Mouse (Mus musculus) forebrain, embryonic 16.5 days (tissue): ENCODE measurements around the gene Exosc8. TPM values are rescaled to one million over a fixed set of nuclear protein-coding genes. Genes with fewer than 3 reads are reported as not detected.

Experiments
- ATAC-seq: fragments of 200-750 bp; cut with Nextera tagmentation; 2 replicates; pipeline ENCODE4 v1.8.0; 2017; ENCODE audit warnings: mild to moderate bottlenecking, moderate library complexity
- H3K27ac ChIP-seq: fragments of 300-500 bp; sonication (generic); 2 replicates; pipeline ENCODE4 v1.5.1; 2014; ENCODE audit warnings: low read length, control low read depth
- H3K27me3 ChIP-seq: fragments of 300-500 bp; sonication (generic); replicated peaks from 2 replicates; pipeline ENCODE4 v1.6.1; 2014; ENCODE audit warnings: low read length; ENCODE audit not compliant: control insufficient read depth, insufficient read depth
- H3K36me3 ChIP-seq: fragments of 300-500 bp; sonication (generic); 2 replicates; pipeline ENCODE4 v1.6.1; 2014; ENCODE audit not compliant: control insufficient read depth, insufficient read depth
- H3K4me1 ChIP-seq: fragments of 300-500 bp; sonication (generic); replicated peaks from 2 replicates; pipeline ENCODE4 v1.6.1; 2014; ENCODE audit warnings: low read length; ENCODE audit not compliant: control insufficient read depth, insufficient read depth
- H3K4me2 ChIP-seq: fragments of 300-500 bp; sonication (generic); 2 replicates; pipeline ENCODE4 v1.6.1; 2014; ENCODE audit warnings: mild to moderate bottlenecking, low read length, control low read depth
- H3K4me3 ChIP-seq: fragments of 300-500 bp; sonication (generic); replicated peaks from 2 replicates; pipeline ENCODE4 v1.5.1; 2014; ENCODE audit warnings: mild to moderate bottlenecking, low read length, control low read depth
- H3K9ac ChIP-seq: fragments of 300-500 bp; sonication (generic); replicated peaks from 2 replicates; pipeline ENCODE4 v1.6.1; 2014; ENCODE audit warnings: low read depth, low read length, control low read depth
- H3K9me3 ChIP-seq: fragments of 300-500 bp; sonication (generic); 2 replicates; pipeline ENCODE4 v1.6.1; 2016; ENCODE audit warnings: low read length; ENCODE audit not compliant: control insufficient read depth
- WGBS: fragments of 180-500 bp; shearing (Covaris S2); extraction: QIAGEN DNeasy Blood & Tissue Kit; methylation state at CpG from one replicate; pipeline ENCODE4 v1.1.7; 2014; 5-methylcytosine and 5-hydroxymethylcytosine counted together
- polyA plus RNA-seq: library from polyadenylated mRNA; unstranded; fragments of >200 nt; fragmentation: Nextera tagmentation; extraction: Ambion mirVana; gene quantifications from 2 replicates; pipeline ENCODE4 v1.2.1, GENCODE M21; 2015

The Exosc8 gene
- polyA plus RNA-seq, 1 experiment from 2014 or later, result 94.4 TPM

DNA sequence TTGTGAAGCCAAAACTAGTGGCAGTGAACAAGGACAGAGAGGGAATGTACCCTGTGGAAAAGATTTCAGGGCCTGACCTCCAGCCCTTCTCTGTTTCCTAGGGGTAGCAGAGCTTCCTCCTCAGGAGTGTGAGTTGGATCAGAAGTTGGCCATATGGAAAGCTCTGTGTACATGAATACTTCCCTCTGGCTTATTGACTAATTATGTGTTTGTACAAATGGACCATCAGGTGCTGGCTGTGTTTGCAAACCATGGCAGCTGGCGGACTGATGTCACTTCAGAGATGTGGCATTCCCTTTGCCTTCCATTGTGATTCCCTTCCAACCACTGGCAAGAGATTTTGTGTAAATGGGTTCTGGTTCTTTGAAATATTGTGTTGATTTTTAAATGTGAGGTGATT, 26.1 kb upstream of the Exosc8 start:
- Histone ChIP-seq H3K36me3 (no peaks in the 10 kb centered on the region), H3K27ac (no peak overlapping the region), H3K27me3 (peaks cover 3% of the 10 kb centered on the region; the same call in 1 of the 2 replicates), H3K9ac (no peak overlapping the region), H3K4me2 (no peak overlapping the region), H3K9me3 (no peaks in the 10 kb centered on the region), H3K4me1 (peaks cover 3% of the 10 kb centered on the region), H3K4me3 (no peak overlapping the region)
- 71% methylated on average over 1 of the region's 1 CpGs for WGBS
- no peak for ATAC-seq

- Histone ChIP-seq H3K9ac (no peak overlapping the region), H3K4me2 (no peak overlapping the region), H3K27me3 (peaks cover 3% of the 10 kb centered on the region; the same call in 1 of the 2 replicates), H3K9me3 (no peaks in the 10 kb centered on the region), H3K4me3 (no peak overlapping the region), H3K4me1 (peaks cover 10% of the 10 kb centered on the region), H3K36me3 (no peaks in the 10 kb centered on the region), H3K27ac (no peak overlapping the region)
- no peak for ATAC-seq
- WGBS, result 76% methylated on average over 15 of the region's 15 CpGs
These were observed 25.3 kb upstream of the Exosc8 start for GRCm38 (mm10) chr3:54760321-54761115.

DNA sequence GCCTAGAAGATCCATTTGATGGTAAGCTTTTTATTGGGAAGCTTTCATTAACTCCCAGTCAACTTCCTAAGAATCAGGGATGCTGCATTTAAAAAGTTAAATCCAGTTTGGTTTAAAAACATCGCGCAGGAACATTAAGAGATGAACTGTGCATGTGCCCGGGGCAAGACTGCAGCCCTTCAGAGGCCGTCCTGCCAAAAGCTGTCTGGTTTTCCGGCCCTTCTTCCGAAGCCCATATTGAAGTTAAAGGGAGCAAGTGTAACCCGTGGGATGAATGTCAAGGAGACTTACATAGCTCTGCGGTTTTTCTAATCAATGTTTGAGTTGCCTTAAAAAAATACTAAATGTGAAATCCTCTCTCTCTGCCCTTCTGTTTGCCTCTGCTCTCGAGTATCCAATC, 24.0 kb upstream of the Exosc8 start:
- H3K4me2 ChIP-seq, result no peak overlapping the region

DNA sequence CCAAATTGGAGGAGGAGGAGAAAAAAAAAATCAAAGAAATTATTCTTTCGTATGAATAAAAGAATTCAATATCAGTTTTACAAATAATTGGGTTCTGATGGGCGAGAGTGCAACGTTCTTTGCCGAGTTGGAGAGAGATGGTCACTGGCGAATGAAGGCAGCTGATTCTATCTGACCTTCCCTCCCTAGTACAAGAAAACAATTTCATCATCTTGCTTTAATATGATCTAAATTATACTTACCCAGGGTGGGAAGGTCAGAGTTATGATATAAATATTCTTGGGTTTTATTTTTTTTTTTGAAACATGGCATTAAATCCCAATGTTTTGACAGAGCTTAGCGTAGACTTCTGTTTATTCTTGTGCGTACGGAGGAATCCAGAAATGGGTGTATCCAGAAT, 22.3 kb upstream of the Exosc8 start:
- no peak overlapping the region for H3K9ac ChIP-seq
- no peak for ATAC-seq

More for the DNA sequence above, 24.0 kb upstream of the Exosc8 start:
- WGBS, result 83% methylated on average over 9 of the region's 9 CpGs
- Histone ChIP-seq H3K9ac (no peak overlapping the region), H3K4me1 (peaks cover 14% of the 10 kb centered on the region), H3K4me3 (no peak overlapping the region), H3K27ac (no peak overlapping the region), H3K27me3 (peaks cover 6% of the 10 kb centered on the region; the same call in 1 of the 2 replicates), H3K36me3 (no peaks in the 10 kb centered on the region), H3K9me3 (no peaks in the 10 kb centered on the region)
- no peak for ATAC-seq

DNA sequence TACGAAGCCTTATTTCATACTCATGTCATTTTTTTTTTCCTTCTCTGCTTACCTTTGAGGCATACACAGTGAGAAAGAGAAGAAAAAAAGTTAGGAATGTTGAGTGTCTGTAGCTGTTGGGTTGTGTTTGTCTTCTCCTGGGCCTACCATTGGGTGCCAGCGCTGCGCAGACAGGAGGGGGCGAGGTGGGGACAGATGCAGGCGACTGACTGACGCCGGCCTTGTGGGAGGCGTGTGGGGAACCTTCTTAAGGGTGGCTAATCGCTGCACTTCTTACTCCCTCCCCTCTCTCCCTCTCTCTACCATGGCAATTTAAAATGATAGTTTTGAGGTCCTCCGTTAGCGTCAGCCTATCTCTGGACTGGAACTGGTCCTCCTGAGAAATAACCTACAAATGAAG, 20.9 kb upstream of the Exosc8 start:
- Histone ChIP-seq H3K27ac (no peak overlapping the region), H3K9ac (peak overlapping the region; percentile 68; the same call in 1 of the 2 replicates), H3K4me3 (peak overlapping the region; percentile 59), H3K27me3 (peaks cover 6% of the 10 kb centered on the region; the same call in 1 of the 2 replicates), H3K36me3 (no peaks in the 10 kb centered on the region), H3K9me3 (no peaks in the 10 kb centered on the region), H3K4me2 (peak overlapping the region; percentile 100), H3K4me1 (peaks cover 14% of the 10 kb centered on the region)
- under 1% methylated on average over 11 of the region's 11 CpGs for WGBS
- ATAC-seq, result peak; percentile 59

More for the DNA sequence above, 22.3 kb upstream of the Exosc8 start:
- Histone ChIP-seq H3K9me3 (no peaks in the 10 kb centered on the region), H3K4me1 (peaks cover 14% of the 10 kb centered on the region), H3K27me3 (peaks cover 6% of the 10 kb centered on the region; the same call in 1 of the 2 replicates), H3K36me3 (no peaks in the 10 kb centered on the region), H3K4me2 (no peak overlapping the region), H3K4me3 (no peak overlapping the region), H3K27ac (no peak overlapping the region)
- 85% methylated on average over 8 of the region's 8 CpGs for WGBS

DNA sequence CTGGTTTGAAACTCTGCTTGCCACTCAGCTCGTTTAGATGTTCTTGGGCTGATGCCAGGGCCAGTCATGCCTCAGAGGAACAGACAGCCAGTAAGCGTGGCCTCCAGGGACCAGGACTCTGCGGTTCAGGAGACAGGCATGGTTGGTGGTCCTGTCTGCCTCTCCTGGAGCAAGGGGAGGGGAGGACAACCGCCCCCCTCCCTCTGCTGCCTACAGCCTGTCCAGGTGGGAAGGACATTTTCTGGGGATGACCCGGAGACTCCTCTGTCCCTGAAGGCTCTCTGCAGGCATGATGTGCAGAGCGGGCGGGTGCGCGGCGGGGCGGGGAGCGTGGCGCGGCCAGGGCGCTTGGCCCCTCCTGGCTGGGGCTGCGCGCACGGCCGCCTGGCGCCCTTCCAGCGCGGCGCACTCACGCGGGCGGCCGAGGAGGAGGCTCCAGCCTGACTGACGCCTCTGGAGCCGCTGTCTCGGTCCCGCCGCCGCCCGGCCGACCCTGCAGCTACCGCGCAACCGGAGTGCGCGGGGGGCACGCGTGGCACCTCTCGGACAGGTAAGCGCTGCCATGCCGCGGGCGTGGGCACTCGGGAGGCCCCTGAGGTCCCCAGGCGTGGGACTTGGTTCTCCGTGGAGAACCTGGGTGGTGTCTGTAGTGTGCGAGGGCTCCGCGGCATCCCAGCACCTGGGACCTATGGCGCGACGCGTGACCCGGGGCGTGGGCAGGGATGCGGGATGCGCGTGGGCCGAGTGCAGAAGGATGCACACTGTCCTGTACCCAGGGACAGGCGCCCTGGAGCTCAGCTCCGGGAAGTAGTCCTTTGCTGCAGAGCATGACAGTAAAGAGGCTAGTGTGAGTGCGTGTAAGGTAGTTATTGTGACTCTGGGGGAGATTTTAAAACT, 20.2 kb upstream of the Exosc8 start, which contains the start of gene Smad9:
TSS of gene Smad9 (plus strand) at position 438 of the 897 bp plus-strand sequence.
- WGBS, result under 1% methylated on average over 61 of the region's 66 CpGs
- Histone ChIP-seq H3K27me3 (peaks cover 6% of the 10 kb centered on the region; the same call in 1 of the 2 replicates), H3K27ac (no peak within 1 kb of the TSS), H3K9me3 (no peaks in the 10 kb centered on the region), H3K36me3 (0 out of 2 replicates have a peak, but pooled peaks cover 1% of the 10 kb centered on the region), H3K9ac (peak within 1 kb of the TSS; percentile 68), H3K4me2 (peak within 1 kb of the TSS; percentile 100), H3K4me1 (peaks cover 14% of the 10 kb centered on the region), H3K4me3 (peak within 1 kb of the TSS; percentile 59)
- ATAC-seq, result peak; percentile 75

- H3K36me3 ChIP-seq, result peaks cover 15% of the 10 kb centered on the region; the same call in 1 of the 2 replicates
- no peak overlapping the region for H3K4me2 ChIP-seq
- peaks cover 14% of the 10 kb centered on the region for H3K4me1 ChIP-seq
- no peak overlapping the region for H3K4me3 ChIP-seq
- H3K27me3 ChIP-seq, result peaks cover 6% of the 10 kb centered on the region; the same call in 1 of the 2 replicates
- H3K9ac ChIP-seq, result no peak overlapping the region
- no peak overlapping the region for H3K27ac ChIP-seq
- no peak for ATAC-seq
- WGBS, result 78% methylated on average over 4 of the region's 4 CpGs
- H3K9me3 ChIP-seq, result no peaks in the 10 kb centered on the region
These were observed 18.2 kb upstream of the Exosc8 start for GRCm38 (mm10) chr3:54753411-54753810.

GRCm38 (mm10) chr3:54745799-54746198, 10.6 kb upstream of the Exosc8 start:
- WGBS, result 56% methylated on average over 5 of the region's 5 CpGs

DNA sequence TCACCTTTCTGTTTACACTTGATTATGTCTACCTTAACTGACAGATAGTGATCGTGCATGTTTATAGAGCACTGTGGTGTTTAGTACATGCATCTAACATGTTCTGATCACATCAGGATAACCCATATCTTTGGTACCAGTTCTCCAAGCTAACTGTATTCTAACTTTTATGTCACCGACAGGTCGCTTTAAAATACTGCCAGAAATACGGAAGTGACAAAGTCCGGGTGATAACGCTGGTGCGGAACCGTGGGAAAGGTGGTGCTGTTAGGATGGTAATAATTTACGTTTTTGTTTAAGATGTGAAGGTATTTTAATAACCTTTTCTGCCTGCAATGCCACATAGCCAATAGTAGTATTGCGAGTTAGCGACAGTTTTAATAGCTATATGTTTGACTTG, 6.8 kb upstream of the Exosc8 start:
- H3K4me1 ChIP-seq, result no peaks in the 10 kb centered on the region
- no peak overlapping the region for H3K9ac ChIP-seq
- no peak overlapping the region for H3K4me2 ChIP-seq
- H3K4me3 ChIP-seq, result no peak overlapping the region
- no peaks in the 10 kb centered on the region for H3K9me3 ChIP-seq
- H3K27me3 ChIP-seq, result no peaks in the 10 kb centered on the region
- no peak overlapping the region for H3K27ac ChIP-seq
- no peak for ATAC-seq
- WGBS, result 97% methylated on average over 11 of the region's 11 CpGs
- peaks cover 44% of the 10 kb centered on the region for H3K36me3 ChIP-seq

More at GRCm38 (mm10) chr3:54745799-54746198, 10.6 kb upstream of the Exosc8 start:
- 0 out of 2 replicates have a peak, but pooled peaks have one; percentile 20 for ATAC-seq
- H3K27ac ChIP-seq, result no peak overlapping the region
- H3K4me2 ChIP-seq, result no peak overlapping the region
- H3K27me3 ChIP-seq, result no peaks in the 10 kb centered on the region
- H3K36me3 ChIP-seq, result peaks cover 70% of the 10 kb centered on the region
- H3K9me3 ChIP-seq, result no peaks in the 10 kb centered on the region
- no peaks in the 10 kb centered on the region for H3K4me1 ChIP-seq
- H3K9ac ChIP-seq, result no peak overlapping the region
- no peak overlapping the region for H3K4me3 ChIP-seq
